Mouse (Mus musculus) C2C12 (cell line): ENCODE data around the gene Pold2.

Experiments
- CTCF ChIP-seq: IDR thresholded peaks from one replicate; pipeline ENCODE4 v1.5.1; 2011; ENCODE audit not compliant: control insufficient read depth, insufficient read depth, insufficient read length
- MAX ChIP-seq: IDR thresholded peaks from one replicate; pipeline ENCODE4 v1.6.1; 2011; ENCODE audit warnings: mild to moderate bottlenecking, control low read depth
- MYOG ChIP-seq: IDR thresholded peaks from one replicate; pipeline ENCODE4 v1.6.1; 2011; ENCODE audit not compliant: control insufficient read depth, insufficient read length; ENCODE audit errors: extremely low read depth
- USF1 ChIP-seq: IDR thresholded peaks from one replicate; pipeline ENCODE4 v1.6.1; 2011; ENCODE audit warnings: low read depth, mild to moderate bottlenecking, control low read depth, moderate library complexity

GRCm38 (mm10) chr11:5859883-5860550 lies 18.1 kb downstream of the Pold2 start:
- no peak for TF ChIP-seq CTCF
- TF ChIP-seq MYOG, result no peak
- TF ChIP-seq MAX, result no peak
- TF ChIP-seq USF1, result no peak
